Mouse (Mus musculus) thymus, adult 2 months (tissue): Measurements from ENCODE around the gene Dnph1.

ENCODE experiments used
- CTCF ChIP-seq: fragments of 200-500 bp; IDR thresholded peaks from 2 replicates; pipeline ENCODE4 v1.5.1; 2012; ENCODE audit warnings: mild to moderate bottlenecking, control low read depth, low read length, moderate library complexity, borderline replicate concordance; ENCODE audit not compliant: control insufficient read depth, poor library complexity, insufficient read depth; ENCODE audit errors: extremely low read depth
- POLR2A ChIP-seq: fragments of 200-500 bp; IDR thresholded peaks from 2 replicates; pipeline ENCODE4 v1.6.1; 2012; ENCODE audit warnings: mild to moderate bottlenecking, low read length, control low read depth, moderate library complexity; ENCODE audit not compliant: control insufficient read depth, poor library complexity, insufficient read depth; ENCODE audit errors: extremely low read depth

GRCm38 (mm10) chr17:46453302-46453948 lies 43.1 kb upstream of the Dnph1 start:
- no peak for TF ChIP-seq CTCF
- TF ChIP-seq POLR2A, result no peak
